ENCODE assay signal across 8 mouse cellular contexts in genomic region chr4:43925779-43926178, GRCm38 (mm10). TPM values are rescaled to one million over a fixed set of nuclear protein-coding genes. Genes with fewer than 3 reads are reported as not detected.
DNase-seq lines count a peak whose midpoint lies in the region; ATAC-seq and TF ChIP-seq lines count a peak whose summit lies in the region.

No protein-coding gene starts in this region.

- peak; percentile 51; the same call in 1 of the 2 replicates for ATAC-seq in forebrain, embryonic 12.5 days (ENCODE audit: low FRiP score)
- peak; percentile 70 for ATAC-seq in heart, postnatal 0 days (ENCODE audit: insufficient read depth, low read depth)
- ATAC-seq in liver, postnatal 0 days = peak; percentile 74

- peak; percentile 90 for TF ChIP-seq CTCF in heart, postnatal 0 days (IDR thresholded peaks at IDR 0.05; ENCODE audit: low read depth)
- TF ChIP-seq CTCF in liver, postnatal 0 days (IDR thresholded peaks at IDR 0.05; ENCODE audit: low read depth) = peak; percentile 98

- WGBS in forebrain, embryonic 12.5 days = 12% methylated on average over 3 of the region's 3 CpGs
- 8% methylated on average over 3 of the region's 3 CpGs for WGBS in heart, postnatal 0 days
- 9% methylated on average over 3 of the region's 3 CpGs for WGBS in large intestine, adult 2 months
- 8% methylated on average over 3 of the region's 3 CpGs for WGBS in liver, postnatal 0 days (ENCODE audit: insufficient replicate concordance)

- no peak overlapping the region for H3K4me3 ChIP-seq in ES-E14 (ENCODE audit: insufficient read depth in 1 of 2, low read depth in 1 of 2, low read length in 2 of 2, poor library complexity in 1 of 2, severe bottlenecking in 1 of 2)
- H3K4me3 ChIP-seq in forebrain, embryonic 12.5 days (replicated peaks) = no peak overlapping the region
- no peak overlapping the region for H3K4me3 ChIP-seq in heart, postnatal 0 days (ENCODE audit: low read depth, low read length)
- H3K4me3 ChIP-seq in liver, postnatal 0 days (ENCODE audit: low read depth, low read length) = no peak overlapping the region

- H3K36me3 ChIP-seq in ES-E14 (ENCODE audit: control insufficient read depth, insufficient read depth, low read length, poor library complexity, severe bottlenecking) = peaks cover 2% of the 10 kb centered on the region; the same call in 1 of the 2 replicates
- H3K36me3 ChIP-seq in forebrain, embryonic 12.5 days (replicated peaks) = peaks cover 63% of the 10 kb centered on the region
- H3K36me3 ChIP-seq in heart, postnatal 0 days (replicated peaks; ENCODE audit: control insufficient read depth, insufficient read depth, low read length) = peaks cover 25% of the 10 kb centered on the region; the same call in 1 of the 2 replicates
- H3K36me3 ChIP-seq in liver, postnatal 0 days (replicated peaks; ENCODE audit: insufficient read depth, low read length) = no peaks in the 10 kb centered on the region

- no peak overlapping the region for H3K4me2 ChIP-seq in forebrain, embryonic 12.5 days
- no peak overlapping the region for H3K4me2 ChIP-seq in heart, postnatal 0 days (ENCODE audit: low read depth, low read length)
- no peak overlapping the region for H3K4me2 ChIP-seq in liver, postnatal 0 days (ENCODE audit: low read depth, low read length)

- H3K9me3 ChIP-seq in ES-E14 (ENCODE audit: control insufficient read depth, insufficient read depth, low read depth, low read length) = no peaks in the 10 kb centered on the region
- no peaks in the 10 kb centered on the region for H3K9me3 ChIP-seq in forebrain, embryonic 12.5 days
- no peaks in the 10 kb centered on the region for H3K9me3 ChIP-seq in heart, postnatal 0 days (replicated peaks; ENCODE audit: control insufficient read depth, low read length)
- no peaks in the 10 kb centered on the region for H3K9me3 ChIP-seq in liver, postnatal 0 days (ENCODE audit: low read length)

- no peak overlapping the region for H3K9ac ChIP-seq in ES-E14 (ENCODE audit: insufficient read depth, low read depth, low read length, poor library complexity, severe bottlenecking)
- no peak overlapping the region for H3K9ac ChIP-seq in forebrain, embryonic 12.5 days
- H3K9ac ChIP-seq in heart, postnatal 0 days (replicated peaks; ENCODE audit: low read depth, low read length) = no peak overlapping the region
- H3K9ac ChIP-seq in liver, postnatal 0 days (replicated peaks) = no peak overlapping the region

- peak; percentile 88 for DNase-seq in ES-E14 (ENCODE audit: low read depth, low spot score)
- peak; percentile 74 for DNase-seq in c-Kit-positive CD71-positive TER-119-negative erythroid progenitor cells, embryonic 14.5 days (ENCODE audit: low read depth)
- peak; percentile 70 for DNase-seq in heart, postnatal 0 days (ENCODE audit: low spot score)
- DNase-seq in large intestine, adult 2 months (ENCODE audit: low read depth, low spot score) = peak; percentile 72
- peak; percentile 88 for DNase-seq in liver, postnatal 0 days
- peak; percentile 88 for DNase-seq in ovary, postnatal 14 days (ENCODE audit: low spot score)
- peak; percentile 81 for DNase-seq in thymus, postnatal 0 days (ENCODE audit: low spot score)

- no peak for TF ChIP-seq EP300 in heart, postnatal 0 days (IDR thresholded peaks at IDR 0.05; ENCODE audit: low read depth)
- no peak for TF ChIP-seq EP300 in liver, postnatal 0 days (IDR thresholded peaks at IDR 0.05; ENCODE audit: low read depth)

- no peaks in the 10 kb centered on the region for H3K4me1 ChIP-seq in ES-E14 (ENCODE audit: control insufficient read depth in 2 of 2, insufficient read depth in 2 of 2, low read length in 2 of 2, poor library complexity in 1 of 2)
- H3K4me1 ChIP-seq in forebrain, embryonic 12.5 days = no peaks in the 10 kb centered on the region
- no peaks in the 10 kb centered on the region for H3K4me1 ChIP-seq in heart, postnatal 0 days (ENCODE audit: control insufficient read depth, insufficient read depth)
- no peaks in the 10 kb centered on the region for H3K4me1 ChIP-seq in liver, postnatal 0 days (ENCODE audit: insufficient read depth)

- H3K27me3 ChIP-seq in forebrain, embryonic 12.5 days = no peaks in the 10 kb centered on the region
- H3K27me3 ChIP-seq in heart, postnatal 0 days (ENCODE audit: control insufficient read depth, insufficient read depth, low read length) = no peaks in the 10 kb centered on the region
- no peaks in the 10 kb centered on the region for H3K27me3 ChIP-seq in liver, postnatal 0 days (ENCODE audit: insufficient read depth, low read length)

- H3K27ac ChIP-seq in ES-E14 (ENCODE audit: insufficient read depth, low read depth, low read length, poor library complexity, severe bottlenecking) = no peak overlapping the region; the same call in 1 of the 2 replicates
- H3K27ac ChIP-seq in forebrain, embryonic 12.5 days = no peak overlapping the region
- H3K27ac ChIP-seq in heart, postnatal 0 days (ENCODE audit: low read depth) = no peak overlapping the region
- H3K27ac ChIP-seq in liver, postnatal 0 days (ENCODE audit: low read depth) = no peak overlapping the region

- in situ Hi-C loops in ES-E14 (cut with MboI; ENCODE audit: low sequenced_read_pairs in 2 of 2, unreplicated experiment in 2 of 2) = loop anchor here in 1 of 2 experiments (5.0 kb wide), 1 partner anchor 57 kb away; the partner anchor contains the start of gene Ccin

TF ChIP-seq in ES-E14, 5 proteins besides CTCF, POLR2A, EP300 and RAD21:
- TF ChIP-seq ZC3H11A (IDR thresholded peaks at IDR 0.05; ENCODE audit: borderline replicate concordance, low read depth, low read length) (peak; percentile 40; the same call in 1 of the 2 replicates), ZNF384 (IDR thresholded peaks at IDR 0.05; ENCODE audit: low read depth, low read length) (no peak)

RNA-seq across cellular contexts. Expression of gene Glipr2, which starts 31.4 kb away (rescaled TPM):
- 52.3 and 93.2 TPM in 2 replicates for total RNA-seq in ES-E14 (2012; rRNA removed)
- 56.9 and 61.7 TPM in 2 replicates for polyA plus RNA-seq in forebrain, embryonic 12.5 days (2016; fragmentation: Nextera tagmentation; extraction: Ambion mirVana)
- 35.8 and 39.2 TPM in 2 replicates for total RNA-seq in heart, postnatal 0 days (2014; rRNA removed; ENCODE audit: low replicate concordance)
- 27.3 and 28.4 TPM in 2 replicates for polyA plus RNA-seq in heart, postnatal 0 days (2015; fragmentation: Nextera tagmentation; extraction: Ambion mirVana)
- 21.5 and 28.2 TPM in 2 replicates for polyA plus RNA-seq in large intestine, adult 2 months (2012; rRNA removed)
- 19.4 and 20.4 TPM in 2 replicates for polyA plus RNA-seq in liver, postnatal 0 days (2015; fragmentation: Nextera tagmentation; extraction: Ambion mirVana)
- polyA plus RNA-seq in thymus, postnatal 0 days (2015; fragmentation: Nextera tagmentation; extraction: Ambion mirVana) = 32.8 and 36.7 TPM in 2 replicates

RNA-seq across cellular contexts. Expression of gene Reck, which starts 50.4 kb away (rescaled TPM):
- 4.0 and 6.3 TPM in 2 replicates for total RNA-seq in ES-E14 (2012; rRNA removed)
- polyA plus RNA-seq in forebrain, embryonic 12.5 days (2016; fragmentation: Nextera tagmentation; extraction: Ambion mirVana) = 8.9 and 11.3 TPM in 2 replicates
- total RNA-seq in heart, postnatal 0 days (2014; rRNA removed; ENCODE audit: low replicate concordance) = 5.6 TPM in 2 replicates
- 4.0 and 4.1 TPM in 2 replicates for polyA plus RNA-seq in heart, postnatal 0 days (2015; fragmentation: Nextera tagmentation; extraction: Ambion mirVana)
- polyA plus RNA-seq in large intestine, adult 2 months (2012; rRNA removed) = 2.5 and 4.1 TPM in 2 replicates
- polyA plus RNA-seq in liver, postnatal 0 days (2015; fragmentation: Nextera tagmentation; extraction: Ambion mirVana) = 1.8 and 2.3 TPM in 2 replicates
- polyA plus RNA-seq in thymus, postnatal 0 days (2015; fragmentation: Nextera tagmentation; extraction: Ambion mirVana) = 2.1 and 2.2 TPM in 2 replicates

RNA-seq across cellular contexts. Expression of gene Ccin, which starts 57.5 kb away (rescaled TPM):
- 0.80 and 1.1 TPM in 2 replicates for total RNA-seq in ES-E14 (2012; rRNA removed)
- 0.09 TPM in 1 of 2 replicates, not detected in the other for polyA plus RNA-seq in forebrain, embryonic 12.5 days (2016; fragmentation: Nextera tagmentation; extraction: Ambion mirVana)
- not detected in 2 replicates for total RNA-seq in heart, postnatal 0 days (2014; rRNA removed; ENCODE audit: low replicate concordance)
- polyA plus RNA-seq in heart, postnatal 0 days (2015; fragmentation: Nextera tagmentation; extraction: Ambion mirVana) = not detected in 2 replicates
- 0.12 TPM in 1 of 2 replicates, not detected in the other for polyA plus RNA-seq in large intestine, adult 2 months (2012; rRNA removed)
- not detected in 2 replicates for polyA plus RNA-seq in liver, postnatal 0 days (2015; fragmentation: Nextera tagmentation; extraction: Ambion mirVana)
- not detected in 2 replicates for polyA plus RNA-seq in thymus, postnatal 0 days (2015; fragmentation: Nextera tagmentation; extraction: Ambion mirVana)
